Mouse (Mus musculus) erythroid progenitor cell, adult 5-6 weeks (primary cell): ENCODE data around the gene Smndc1. TPM values are rescaled to one million over a fixed set of nuclear protein-coding genes. Genes with fewer than 3 reads are reported as not detected.

Experiments used
- ATAC-seq: replicated peaks from 2 replicates; pipeline ENCODE4 v1.8.0; 2016; ENCODE audit warnings: moderate number of reproducible peaks, mild to moderate bottlenecking, moderate TSS enrichment, inconsistent platforms; ENCODE audit not compliant: poor library complexity, low FRiP score, severe bottlenecking
- total RNA-seq, 2 experiments: library from RNA; stranded (forward) in 1 of 2; stranded (reverse) in 1 of 2; fragments of 150-400 nt in 1 of 2; fragments of 186-747, 209-891 nt in 1 of 2; gene quantifications; 2 replicates each; pipeline versions ENCODE4 v1.2.3 to v1.2.4; 2015 to 2017; ENCODE audit warnings: low replicate concordance in 2 of 2

Smndc1 gene
- total RNA-seq, 2 experiments from 2014 or later, result 31.5 to 54.9 TPM

- ATAC-seq, result no peak
Measured at GRCm38 (mm10) chr19:53355065-53355464, 35.3 kb downstream of the Smndc1 start.

DNA sequence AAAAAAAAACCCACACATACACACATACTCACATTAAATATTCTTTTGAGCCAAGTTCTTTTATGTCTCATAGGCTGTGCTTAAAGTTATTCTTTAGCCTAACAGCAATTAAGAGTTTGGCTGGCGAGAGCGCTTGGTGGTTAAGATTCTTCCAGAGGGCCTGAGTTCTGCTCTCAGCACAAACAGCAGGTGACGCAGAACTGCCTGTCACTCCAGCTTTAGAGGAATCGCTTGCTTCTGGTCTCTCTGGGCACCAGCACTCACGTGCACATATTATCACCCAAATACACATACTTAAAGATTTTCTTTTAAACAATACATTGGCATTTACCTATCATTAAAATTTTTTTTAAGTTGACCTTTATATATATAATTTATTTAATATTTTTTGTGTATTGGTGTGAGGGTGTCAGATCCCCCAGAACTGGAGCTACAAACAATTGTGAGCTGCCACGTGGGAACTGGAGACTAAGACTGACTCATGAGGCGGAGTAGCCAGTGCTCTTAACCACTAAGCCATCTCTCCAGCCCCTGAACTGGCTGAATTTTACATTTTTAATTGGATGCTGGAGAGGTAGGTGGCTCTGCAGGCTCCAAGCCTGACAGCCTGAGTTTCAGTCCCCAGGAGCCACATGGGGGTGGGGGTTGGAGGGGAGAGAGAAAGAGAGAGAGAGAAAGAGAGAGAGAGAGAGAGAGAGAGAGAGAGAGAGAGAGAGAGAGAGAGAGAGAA lies 35.9 kb downstream of the Smndc1 start:
- ATAC-seq, result no peak

DNA sequence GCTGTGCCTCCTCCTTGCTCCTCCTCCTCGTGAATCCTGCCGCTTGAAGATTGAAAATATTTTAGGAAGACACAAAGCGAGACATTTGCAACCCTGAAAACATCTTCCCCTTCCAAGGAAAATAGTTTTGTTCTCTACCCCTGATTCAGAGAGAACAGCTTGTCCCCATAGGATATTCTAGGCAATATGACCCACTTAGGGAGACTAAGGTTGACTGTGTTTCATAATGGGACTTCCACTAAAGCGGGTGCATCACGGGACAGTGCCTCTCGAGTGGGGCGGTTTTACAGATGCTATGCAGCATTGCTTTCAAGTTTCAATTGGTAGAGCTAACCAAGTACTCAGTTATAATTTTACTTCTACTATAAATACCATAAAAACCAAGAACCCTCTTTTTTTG lies 36.5 kb downstream of the Smndc1 start:
- ATAC-seq, result no peak

- no peak for ATAC-seq
Measured at GRCm38 (mm10) chr19:53345766-53346165, 44.6 kb downstream of the Smndc1 start.

GRCm38 (mm10) chr19:53344062-53344461 lies 46.3 kb downstream of the Smndc1 start:
- ATAC-seq, result no peak

DNA sequence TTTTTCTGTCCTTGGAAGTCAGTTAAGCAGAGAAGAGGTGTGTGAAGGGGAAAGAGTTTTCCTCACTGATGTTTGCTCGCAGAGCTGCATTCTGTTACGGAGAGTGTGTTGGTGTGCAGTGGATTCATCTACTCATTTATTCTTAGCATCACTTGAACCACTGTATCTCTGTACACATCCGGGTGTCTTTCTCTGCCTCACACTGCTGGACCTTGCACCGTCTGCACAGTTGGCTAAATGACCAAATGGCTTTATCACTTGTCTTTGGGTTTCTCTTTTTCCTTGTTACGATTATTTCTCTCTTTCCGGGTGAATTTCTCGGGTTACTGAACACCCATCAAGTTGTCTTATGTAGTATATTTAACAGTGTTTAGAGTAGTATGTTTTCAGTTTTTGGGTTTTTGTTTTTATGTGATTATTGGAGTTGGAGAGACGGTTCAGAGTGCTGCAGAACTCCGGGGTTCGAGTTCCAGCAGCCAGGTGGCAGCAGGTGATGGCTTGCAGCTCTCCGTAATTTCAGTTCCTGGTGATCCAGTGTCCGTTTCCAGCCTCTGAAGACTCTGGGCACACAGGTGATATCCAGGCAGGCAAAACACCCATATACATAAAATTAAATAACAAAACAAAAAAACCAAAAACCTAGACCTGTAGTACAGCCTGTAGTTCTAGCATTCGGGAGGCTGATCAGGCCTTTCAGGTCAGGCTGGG lies 47.0 kb downstream of the Smndc1 start:
- no peak for ATAC-seq

- no peak for ATAC-seq
Measured at GRCm38 (mm10) chr19:53340423-53340822, 50.0 kb downstream of the Smndc1 start.

- no peak for ATAC-seq
Measured at GRCm38 (mm10) chr19:53335241-53335640, 55.1 kb downstream of the Smndc1 start.

DNA sequence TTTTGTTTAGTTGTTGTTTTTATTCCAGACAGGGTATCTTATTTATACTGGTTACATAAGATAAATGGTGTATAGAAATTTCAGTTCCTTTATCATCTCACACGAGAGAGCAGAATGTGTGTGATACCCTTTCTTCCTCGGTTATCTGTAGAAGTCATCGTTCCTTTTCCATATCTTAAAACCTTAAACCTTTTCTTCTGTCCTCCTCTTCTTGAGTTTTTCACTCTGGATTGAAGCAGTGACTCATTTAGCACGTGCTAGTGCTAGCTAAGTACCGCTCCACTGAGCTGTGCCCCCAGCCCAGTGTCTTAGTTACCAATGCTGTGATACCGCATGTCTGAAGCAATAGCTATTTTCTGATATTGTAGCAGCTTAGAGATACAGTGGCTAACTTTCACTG lies 56.6 kb downstream of the Smndc1 start:
- no peak for ATAC-seq

DNA sequence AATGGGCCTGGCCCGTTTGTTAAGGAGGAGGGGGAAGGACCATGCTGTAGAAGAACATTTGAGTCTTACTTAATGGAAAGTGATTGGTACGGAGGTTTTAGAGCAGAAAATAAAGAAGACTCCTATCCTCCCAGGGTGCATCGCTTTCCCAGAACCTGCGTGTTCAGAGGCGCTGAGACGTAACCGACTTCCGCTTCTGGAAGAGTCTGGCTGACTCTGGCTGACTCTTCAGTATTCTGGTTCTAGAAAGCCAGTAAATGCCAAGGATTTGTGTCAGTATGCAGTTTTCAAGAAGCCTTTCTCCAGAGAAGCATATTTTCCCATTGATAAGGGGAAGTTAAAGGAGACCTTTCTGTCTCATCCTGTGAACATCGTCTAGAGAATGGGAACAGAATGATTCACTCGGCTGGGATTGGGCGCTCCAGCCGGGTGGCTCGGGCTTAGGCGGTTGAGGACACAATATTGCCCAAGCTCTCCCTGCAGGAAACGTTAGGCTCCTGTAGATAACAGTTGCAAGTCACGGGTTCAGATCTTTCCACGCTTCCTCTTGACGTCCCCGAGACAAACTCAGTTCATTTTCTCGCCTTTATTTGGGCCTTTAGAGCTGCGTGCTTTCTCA lies 58.4 kb downstream of the Smndc1 start:
- no peak for ATAC-seq

GRCm38 (mm10) chr19:53329992-53330381 lies 60.4 kb downstream of the Smndc1 start:
- peak; percentile 18; the same call in 1 of the 2 replicates for ATAC-seq

Other genes starting within 250 kb of the Smndc1 start
- 92.3 and 96.0 TPM in 2 replicates for gene Mxi1, start 80.1 kb downstream of the Smndc1 start, total RNA-seq (2015; ENCODE audit: low replicate concordance)
- gene Mxi1, start 80.1 kb downstream of the Smndc1 start, total RNA-seq (2017; ENCODE audit: low replicate concordance), result 167 and 196 TPM in 2 replicates
- not detected in 2 replicates for gene Gm10197, start 18.8 kb downstream of the Smndc1 start, total RNA-seq (2015; ENCODE audit: low replicate concordance)
- not detected in 2 replicates for gene Gm10197, start 18.8 kb downstream of the Smndc1 start, total RNA-seq (2017; ENCODE audit: low replicate concordance)
- 2.5 and 4.0 TPM in 2 replicates for gene Dusp5, start 138.5 kb upstream of the Smndc1 start, total RNA-seq (2015; ENCODE audit: low replicate concordance)
- gene Dusp5, start 138.5 kb upstream of the Smndc1 start, total RNA-seq (2017; ENCODE audit: low replicate concordance), result 0.90 and 0.91 TPM in 2 replicates
- 28.8 and 39.8 TPM in 2 replicates for gene Nutf2-ps1, start 198.5 kb upstream of the Smndc1 start, total RNA-seq (2015; ENCODE audit: low replicate concordance)
- gene Nutf2-ps1, start 198.5 kb upstream of the Smndc1 start, total RNA-seq (2017; ENCODE audit: low replicate concordance), result 11.7 and 35.8 TPM in 2 replicates
- gene Smc3, start 209.8 kb upstream of the Smndc1 start, total RNA-seq (2015; ENCODE audit: low replicate concordance), result 119 and 138 TPM in 2 replicates
- 155 and 213 TPM in 2 replicates for gene Smc3, start 209.8 kb upstream of the Smndc1 start, total RNA-seq (2017; ENCODE audit: low replicate concordance)